Mouse (Mus musculus) small intestine, adult 2 months (tissue): ENCODE measurements around the gene Camta1.

Source experiments
- CTCF ChIP-seq: fragments of 200-500 bp; IDR thresholded peaks from 2 replicates; pipeline ENCODE4 v1.5.1; 2012; ENCODE audit warnings: low read depth, mild to moderate bottlenecking, control low read depth, inconsistent platforms, low read length, moderate library complexity, mixed read lengths; ENCODE audit not compliant: insufficient replicate concordance, insufficient read length; ENCODE audit errors: extremely low read depth
- POLR2A ChIP-seq: fragments of 200-500 bp; IDR thresholded peaks from 2 replicates; pipeline ENCODE4 v1.6.1; 2012; ENCODE audit warnings: low read depth, mild to moderate bottlenecking, control low read depth, inconsistent platforms, low read length, moderate library complexity

DNA sequence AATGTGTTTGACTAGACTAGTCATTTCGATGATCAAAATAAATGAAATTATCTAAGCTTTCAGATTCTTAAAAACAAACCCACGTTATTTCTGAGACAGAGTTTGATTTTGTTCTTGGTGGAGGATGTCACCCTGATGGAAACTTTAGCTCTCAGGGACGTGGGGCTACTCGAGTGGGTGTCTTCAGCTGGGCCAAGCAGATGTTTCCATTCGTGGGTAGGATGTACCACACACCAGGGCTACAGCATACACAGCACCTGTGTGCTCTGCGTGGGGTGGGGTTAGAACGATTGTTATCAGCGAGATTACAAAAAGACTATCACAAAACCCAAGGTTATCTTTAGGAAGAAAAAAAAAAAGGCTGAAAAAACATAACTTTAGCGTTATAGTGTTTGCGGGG lies 910.7 kb downstream of the Camta1 start:
- TF ChIP-seq CTCF = no peak
- TF ChIP-seq POLR2A = no peak
